Mouse (Mus musculus): ENCODE measurements at regions not wholly inside any gene's neighbourhood (a gene's known extent, or its start where the extent isn't known, plus 50 kb on each side); places are given as distances from the start of the nearest gene placed in this dataset.

DNA sequence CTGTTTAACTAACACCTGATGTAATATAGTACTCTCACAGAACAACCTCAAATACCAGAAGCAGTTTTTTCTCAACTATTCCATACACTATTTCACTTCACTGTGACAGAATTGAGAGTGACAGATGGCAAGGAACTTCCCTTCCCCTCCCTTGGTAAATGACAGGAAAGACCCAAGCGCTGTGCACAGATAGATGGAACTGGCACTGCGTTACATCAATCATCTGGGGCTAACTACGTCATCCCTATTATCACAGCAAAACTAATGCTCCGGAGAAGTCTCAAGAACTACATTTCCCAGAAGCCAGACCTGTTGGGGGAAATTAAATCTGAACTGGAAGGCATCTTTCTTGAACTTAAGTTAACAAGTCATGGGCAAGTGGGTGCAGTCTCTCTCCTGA is 493.6 kb upstream of the Gm5415 start:
- no peak for DNase-seq

DNA sequence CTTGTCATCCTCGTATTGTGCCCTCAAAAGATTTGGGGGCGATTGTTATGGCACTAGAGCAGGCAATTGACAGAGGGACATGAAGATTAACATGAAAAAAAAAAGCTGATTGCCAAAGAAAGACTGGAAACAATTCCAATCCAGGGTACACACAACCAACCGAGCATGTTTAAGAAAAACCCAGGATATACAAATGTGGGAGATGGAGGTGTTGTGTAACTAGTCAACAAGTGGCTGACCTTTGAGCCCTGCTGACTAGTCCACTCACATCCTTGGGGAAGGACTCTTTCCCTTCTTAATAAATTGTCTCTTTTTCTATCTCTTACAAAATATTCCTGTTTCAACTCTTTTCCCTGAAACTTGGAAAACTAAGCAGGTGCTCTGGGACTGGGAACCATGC is 484.9 kb upstream of the Gm5415 start:
- DNase-seq = no peak

DNA sequence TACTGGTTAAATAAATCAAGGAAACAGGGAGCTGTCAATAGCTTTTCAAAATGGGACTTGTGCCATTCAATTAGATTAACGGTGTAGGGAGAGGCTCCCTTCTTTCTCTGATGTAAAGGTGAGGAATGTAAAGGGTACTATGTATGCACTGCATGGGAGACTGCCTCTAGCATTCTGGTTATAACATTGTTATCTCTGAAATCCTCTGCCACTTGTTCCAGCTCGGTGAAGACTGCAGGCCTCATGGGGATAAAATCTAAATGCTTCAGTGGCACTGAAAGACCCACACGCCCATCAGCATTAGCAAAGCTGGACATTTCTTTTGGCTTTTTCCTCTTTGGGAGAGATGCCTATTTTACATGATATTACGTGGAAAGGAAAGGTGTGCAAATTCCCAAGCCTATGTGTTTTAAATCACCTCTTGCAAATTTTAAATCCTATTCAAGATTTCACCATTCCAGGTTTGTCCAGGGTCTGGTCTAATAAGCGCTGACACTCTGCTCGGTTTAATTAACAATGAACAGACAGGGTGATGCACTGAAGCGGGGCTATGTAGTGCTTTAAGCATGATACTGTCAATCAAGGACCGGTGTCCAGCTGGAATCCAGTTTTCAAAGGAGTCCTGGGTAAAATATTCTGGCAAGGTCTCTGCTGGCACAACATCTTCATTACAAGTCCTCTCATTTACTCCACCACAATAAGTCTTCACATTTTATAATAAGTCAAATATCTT is 479.8 kb upstream of the Gm5415 start:
- DNase-seq = no peak

DNA sequence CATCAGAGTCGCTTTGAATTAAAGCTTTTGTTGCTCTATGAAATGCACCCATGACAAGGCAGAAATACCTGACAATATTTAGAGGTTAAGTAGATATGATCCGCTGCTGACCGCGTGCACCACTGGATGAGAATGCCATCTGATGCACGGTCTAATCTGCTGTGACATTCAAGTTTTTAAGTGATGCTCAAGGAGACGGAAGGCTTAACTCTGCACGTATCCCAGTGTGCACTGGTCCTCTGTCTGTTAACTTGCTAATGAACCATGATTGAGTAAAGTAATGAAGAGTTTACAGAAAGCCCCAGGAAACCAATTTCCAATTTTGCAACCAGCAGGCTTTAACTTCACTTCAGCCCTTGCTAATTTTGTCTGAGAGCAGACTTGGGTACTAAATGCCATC is 478.3 kb upstream of the Gm5415 start:
- DNase-seq = no peak

DNA sequence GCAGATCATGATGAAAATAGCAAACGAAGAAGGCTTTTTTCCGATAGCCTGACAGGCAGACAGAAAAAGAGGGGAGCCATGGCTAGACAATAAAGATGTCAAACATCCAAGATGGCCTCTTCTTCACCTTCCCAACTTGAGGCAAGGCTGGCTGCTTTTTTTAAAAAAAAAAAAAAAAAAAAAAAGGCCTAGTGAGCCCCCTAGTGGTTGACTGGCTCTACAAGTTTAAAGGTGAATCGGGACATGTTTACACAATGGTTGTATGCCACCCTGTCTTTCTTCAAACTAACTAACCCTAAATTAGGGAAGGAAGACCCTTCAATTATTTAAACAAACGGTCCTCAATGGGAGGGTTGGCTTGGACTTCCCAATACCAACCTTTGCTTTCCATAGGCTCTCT is 475.8 kb upstream of the Gm5415 start:
- DNase-seq = no peak

DNA sequence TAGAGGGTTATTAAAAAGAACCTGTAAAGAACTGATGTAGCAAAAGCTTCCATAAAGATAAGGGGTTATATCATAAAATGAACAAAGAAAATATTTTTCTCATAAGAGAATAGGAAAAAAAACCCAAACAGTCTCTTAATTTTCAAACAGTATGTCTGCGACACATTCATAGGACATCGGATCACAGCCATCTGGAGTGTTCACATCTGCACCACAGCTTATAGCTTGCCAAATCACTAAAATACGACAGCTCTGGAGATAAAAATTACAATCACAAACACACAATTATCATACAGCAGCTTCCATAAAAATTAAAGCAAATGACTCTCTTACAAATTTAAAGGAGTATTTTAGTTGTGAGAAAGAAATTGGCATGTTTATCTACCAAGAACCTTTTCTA is 456.9 kb upstream of the Gm5415 start:
- DNase-seq = no peak

DNA sequence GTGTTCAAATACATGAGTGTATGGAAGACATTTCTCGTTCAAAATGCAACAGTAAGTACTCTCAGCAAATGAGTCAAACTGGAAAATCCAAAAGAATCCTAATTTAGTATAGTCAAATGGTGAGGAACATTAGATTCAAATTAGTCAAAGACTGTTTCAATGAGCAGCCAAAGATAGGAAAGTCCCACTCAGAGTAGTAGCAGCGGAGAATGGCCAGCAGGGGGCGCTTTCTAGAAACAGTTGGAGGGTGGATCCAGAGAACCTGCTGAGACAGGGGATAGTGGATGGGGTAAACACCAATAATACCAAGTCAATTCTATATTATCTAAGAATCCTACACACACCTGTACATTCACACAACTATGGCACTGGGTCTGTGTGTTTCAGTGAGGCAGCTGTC is 417.9 kb upstream of the Gm5415 start:
- no peak for DNase-seq

DNA sequence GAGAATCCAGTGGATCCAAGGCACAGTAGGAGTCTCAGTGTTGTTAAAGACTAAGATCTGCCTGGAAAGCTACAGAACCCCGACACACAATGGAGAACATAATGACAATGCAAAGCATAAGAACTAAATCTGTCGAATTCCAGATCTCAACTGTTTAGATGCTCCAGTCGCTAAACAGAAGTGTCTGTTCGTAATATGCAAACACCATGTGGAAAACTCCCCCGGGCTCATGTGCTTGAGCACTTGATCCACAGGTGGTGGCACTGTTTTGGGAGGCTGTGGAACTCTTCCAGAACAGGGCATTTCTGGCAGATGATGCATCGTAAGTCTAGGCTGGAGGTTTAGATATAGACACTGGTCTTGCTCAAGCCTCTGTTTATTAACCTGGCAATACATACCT is 412.2 kb upstream of the Gm5415 start:
- no peak for DNase-seq

DNA sequence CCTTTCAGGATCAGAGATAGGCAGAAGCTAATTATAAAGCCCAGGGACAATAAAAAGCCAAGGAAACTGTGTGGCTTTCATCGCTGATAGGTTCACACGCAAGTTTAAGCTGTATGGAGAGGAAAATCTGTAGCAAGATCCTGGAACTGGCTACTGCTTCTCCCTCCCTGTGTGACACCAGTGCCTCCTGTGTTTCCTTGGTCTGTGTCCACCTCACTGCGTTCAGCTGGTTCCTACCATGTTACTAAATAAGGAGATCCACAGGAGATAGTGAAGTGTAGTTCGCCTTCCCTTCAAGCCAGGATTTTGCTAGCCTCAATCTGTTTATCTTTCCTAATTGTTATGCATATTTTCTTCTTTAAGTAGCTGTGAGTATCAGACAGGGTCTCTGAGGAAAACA is 399.2 kb upstream of the Gm5415 start:
- no peak for DNase-seq

DNA sequence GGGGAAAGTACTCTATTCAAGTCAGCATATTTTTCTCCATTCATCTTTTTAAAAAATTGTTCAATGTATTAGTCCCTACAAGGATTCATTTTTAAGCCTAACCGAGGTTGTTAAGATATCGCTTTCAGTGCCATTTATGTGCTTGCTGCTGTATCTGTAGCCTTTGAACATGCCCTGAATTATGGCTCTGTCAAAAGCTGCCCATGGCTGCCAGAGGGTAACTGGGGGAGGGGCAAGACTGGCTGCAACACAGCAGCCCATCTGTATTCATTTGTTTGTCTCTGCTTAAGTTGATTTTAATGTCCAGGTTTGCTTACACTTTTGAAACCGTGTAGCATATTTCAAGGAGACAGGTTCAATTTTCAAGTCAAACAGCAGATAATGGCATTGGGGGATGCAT is 383.3 kb upstream of the Gm5415 start:
- DNase-seq = no peak

DNA sequence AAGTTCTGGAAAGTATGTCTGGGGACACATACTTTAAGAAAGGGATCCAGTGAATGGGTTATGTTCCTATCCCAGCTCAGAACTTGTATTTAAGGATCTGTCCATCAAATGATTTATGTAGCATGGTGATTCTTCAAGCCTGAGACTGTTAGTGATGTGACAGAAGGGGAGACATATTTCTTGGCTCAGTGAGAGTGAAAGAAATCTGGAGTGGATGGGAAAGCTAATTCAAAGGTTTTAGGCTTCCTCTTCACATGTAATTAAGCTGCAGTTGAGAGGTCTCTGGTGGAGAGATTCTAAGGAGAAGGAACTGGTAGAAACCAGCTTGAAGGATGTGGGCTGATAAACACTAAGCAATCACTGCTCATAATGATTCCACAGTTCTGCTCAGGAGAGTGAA is 355.3 kb upstream of the Gm5415 start:
- DNase-seq = no peak

DNA sequence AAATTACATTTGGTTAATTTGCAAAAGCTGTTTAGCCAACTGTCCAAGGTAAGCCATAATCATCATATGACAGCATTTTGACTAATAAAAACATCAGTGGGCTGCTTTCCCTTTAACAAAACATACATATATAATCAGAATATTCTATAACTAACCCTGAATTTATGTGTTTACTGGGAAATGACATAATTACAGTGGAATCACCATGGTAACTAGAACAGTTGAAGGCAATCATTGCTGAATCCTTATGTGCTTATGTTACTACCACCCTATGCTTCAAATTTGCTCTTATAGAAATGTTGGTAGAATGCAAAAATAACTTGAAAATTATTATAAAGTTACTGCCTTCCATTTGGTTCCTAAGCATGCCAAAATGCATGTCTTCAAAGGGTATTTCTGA is 340.6 kb upstream of the Gm5415 start:
- DNase-seq = no peak

DNA sequence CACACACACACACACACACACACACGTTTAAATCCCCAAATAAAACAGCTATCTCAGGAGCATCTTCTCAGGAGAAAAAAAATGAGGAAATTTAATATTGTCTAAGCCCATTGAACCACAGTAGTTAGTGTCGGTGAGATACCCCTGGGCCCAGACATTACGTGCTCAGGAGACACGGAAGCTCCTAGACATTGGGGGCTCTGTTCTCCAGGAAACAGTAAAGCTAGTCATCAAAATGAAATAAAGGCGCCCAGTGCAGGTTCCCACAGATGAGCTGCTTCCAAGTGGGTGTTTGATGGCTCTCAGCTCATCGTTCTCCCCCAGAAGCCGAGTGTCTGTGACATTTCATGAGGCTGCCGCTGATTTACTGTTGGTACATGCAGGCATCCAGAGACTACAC is 325.8 kb upstream of the Gm5415 start:
- DNase-seq = no peak

DNA sequence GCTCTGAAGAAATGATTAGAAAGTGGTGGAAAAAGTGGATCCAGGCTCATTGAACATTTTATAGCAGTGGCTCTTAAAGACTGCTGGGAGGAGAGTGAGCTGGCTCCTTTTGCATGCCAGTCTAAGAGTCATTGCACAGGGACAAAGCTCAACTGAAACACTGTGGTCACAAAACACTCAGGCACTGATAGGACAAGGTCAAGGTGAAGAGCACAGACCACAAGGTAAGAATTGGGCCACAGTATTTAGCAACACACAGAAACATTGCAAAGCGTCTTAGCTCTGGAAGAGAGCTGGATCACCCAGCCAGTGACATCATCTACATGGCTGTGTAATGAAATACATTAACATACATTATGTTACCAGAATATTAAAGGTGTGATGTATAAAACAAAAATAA is 319.0 kb upstream of the Gm5415 start:
- no peak for DNase-seq

DNA sequence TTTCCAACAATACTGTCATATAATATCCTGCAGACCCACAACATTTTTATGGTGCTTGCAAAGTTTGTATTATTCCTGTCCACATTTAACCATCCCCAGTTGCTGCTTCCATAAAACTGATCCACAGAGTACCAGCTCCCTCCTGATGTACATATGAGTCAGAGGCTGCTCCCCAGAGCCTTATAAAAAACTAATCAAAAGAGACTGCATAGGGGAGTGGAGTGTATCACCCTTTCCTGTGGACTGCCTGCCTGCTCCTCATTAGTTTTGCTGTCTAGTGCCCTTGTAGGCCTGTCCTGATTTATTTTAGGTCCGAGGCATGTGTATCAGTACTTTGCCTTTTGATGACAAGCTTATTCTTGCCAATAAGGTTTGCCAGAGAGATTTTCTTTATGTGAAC is 310.9 kb upstream of the Gm5415 start:
- DNase-seq = no peak

Data from lung, postnatal 36 days (tissue).